Mouse (Mus musculus) hindbrain, postnatal 0 days (tissue): ENCODE results near the gene Gm20388. TPM values are rescaled to one million over a fixed set of nuclear protein-coding genes. Genes with fewer than 3 reads are reported as not detected.

Source experiments
- ATAC-seq: fragments of 200-750 bp; cut with Nextera tagmentation; 2 replicates; pipeline ENCODE4 v1.8.0; 2017; ENCODE audit warnings: mild to moderate bottlenecking, moderate TSS enrichment, moderate library complexity
- DNase-seq: peaks from one replicate; pipeline ENCODE4 v3.0.0-alpha.2; 2015; ENCODE audit warnings: low spot score
- H3K27ac ChIP-seq: fragments of 300-500 bp; sonication (generic); 2 replicates; pipeline ENCODE4 v1.5.1; 2014; ENCODE audit warnings: mild to moderate bottlenecking
- H3K27me3 ChIP-seq: fragments of 300-500 bp; sonication (generic); 2 replicates; pipeline ENCODE4 v1.6.1; 2014; ENCODE audit warnings: low read length, mixed read lengths; ENCODE audit not compliant: insufficient read depth
- H3K36me3 ChIP-seq: fragments of 300-500 bp; sonication (generic); 2 replicates; pipeline ENCODE4 v1.6.1; 2014; ENCODE audit warnings: low read length, mixed read lengths; ENCODE audit not compliant: insufficient read depth
- H3K4me1 ChIP-seq: fragments of 300-500 bp; sonication (generic); 2 replicates; pipeline ENCODE4 v1.6.1; 2014; ENCODE audit warnings: antibody characterized with exemption, low read length, mixed read lengths; ENCODE audit not compliant: insufficient read depth
- H3K4me2 ChIP-seq: fragments of 300-500 bp; sonication (generic); 2 replicates; pipeline ENCODE4 v1.6.1; 2014; ENCODE audit warnings: low read depth, mild to moderate bottlenecking, low read length, moderate library complexity, mixed read lengths
- H3K4me3 ChIP-seq: fragments of 300-500 bp; sonication (generic); 2 replicates; pipeline ENCODE4 v1.5.1; 2014; ENCODE audit warnings: low read length
- H3K9ac ChIP-seq: fragments of 300-500 bp; sonication (generic); replicated peaks from 2 replicates; pipeline ENCODE4 v1.6.1; 2014; ENCODE audit warnings: mild to moderate bottlenecking, low read length, moderate library complexity, mixed read lengths
- H3K9me3 ChIP-seq: fragments of 300-500 bp; sonication (generic); 2 replicates; pipeline ENCODE4 v1.6.1; 2016; ENCODE audit warnings: low read length, mixed read lengths
- CTCF ChIP-seq: IDR thresholded peaks from 2 replicates; pipeline ENCODE4 v1.5.1; 2016; ENCODE audit warnings: antibody characterized with exemption, control low read depth, low read depth
- WGBS: fragments of 180-500 bp; shearing (Covaris S2); extraction: QIAGEN DNeasy Blood & Tissue Kit; methylation state at CpG from one replicate; pipeline ENCODE4 v1.1.7; 2014; 5-methylcytosine and 5-hydroxymethylcytosine counted together
- polyA plus RNA-seq: library from polyadenylated mRNA; unstranded; fragments of >200 nt; fragmentation: Nextera tagmentation; extraction: Ambion mirVana; gene quantifications from 2 replicates; pipeline ENCODE4 v1.2.1, GENCODE M21; 2015
- total RNA-seq: library from RNA; depleted of rRNA; stranded (reverse); fragments of >200 nt; gene quantifications from 2 replicates; pipeline ENCODE4 v1.2.3, GENCODE M21; 2014

The Gm20388 gene
- total and polyA plus RNA-seq, 2 experiments from 2014 or later, result 71.3 TPM; not detected in 1

- H3K9me3 ChIP-seq, result no peaks in the 10 kb centered on the region
- no peak overlapping the region for H3K9ac ChIP-seq
- DNase-seq, result peak; percentile 51
- peaks cover 5% of the 10 kb centered on the region; the same call in 1 of the 2 replicates for H3K4me1 ChIP-seq
- H3K27ac ChIP-seq, result no peak overlapping the region
- H3K4me2 ChIP-seq, result no peak overlapping the region
- H3K4me3 ChIP-seq, result no peak overlapping the region
- ATAC-seq, result no peak
- no peak for TF ChIP-seq CTCF
- H3K36me3 ChIP-seq, result no peaks in the 10 kb centered on the region
- H3K27me3 ChIP-seq, result no peaks in the 10 kb centered on the region
- WGBS, result 53% methylated on average over 8 of the region's 8 CpGs
These were observed 2283.8 kb downstream of the Gm20388 start for GRCm38 (mm10) chr8:122194396-122194795.

DNA sequence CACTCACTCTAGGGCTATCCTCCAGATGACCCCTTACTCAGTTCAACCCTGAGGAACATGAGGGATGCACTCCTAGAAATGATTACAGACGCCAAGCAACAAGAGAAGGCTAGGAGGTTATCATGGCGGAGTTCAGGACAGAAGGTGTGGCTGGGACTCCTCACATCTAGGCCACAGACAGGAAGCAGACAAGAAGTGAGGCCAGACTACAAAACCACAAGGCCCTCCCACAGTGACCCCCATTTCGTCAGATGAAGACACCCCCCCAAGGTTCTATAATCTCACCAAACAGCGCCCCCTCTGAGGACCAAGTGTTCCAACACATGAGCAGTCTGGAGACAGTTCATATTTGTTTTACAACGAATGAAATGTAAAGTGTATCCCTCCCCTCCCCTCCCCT, 2286.7 kb downstream of the Gm20388 start:
- ATAC-seq, result no peak

GRCm38 (mm10) chr8:122198378-122199025, 2287.9 kb downstream of the Gm20388 start:
- WGBS, result 53% methylated on average over 12 of the region's 12 CpGs
- DNase-seq (no peak), ATAC-seq (no peak)
- no peaks in the 10 kb centered on the region for H3K36me3 ChIP-seq
- TF ChIP-seq CTCF, result peak; percentile 31; the same call in 1 of the 2 replicates
- 0 out of 2 replicates have a peak, but pooled peaks cover 5% of the 10 kb centered on the region for H3K4me1 ChIP-seq
- H3K9ac ChIP-seq, result no peak overlapping the region
- no peak overlapping the region for H3K4me2 ChIP-seq
- H3K9me3 ChIP-seq, result no peaks in the 10 kb centered on the region
- H3K27me3 ChIP-seq, result no peaks in the 10 kb centered on the region
- no peak overlapping the region for H3K4me3 ChIP-seq
- no peak overlapping the region for H3K27ac ChIP-seq

More for the DNA sequence above, 2286.7 kb downstream of the Gm20388 start:
- Histone ChIP-seq H3K9ac (no peak overlapping the region), H3K36me3 (no peaks in the 10 kb centered on the region), H3K4me3 (no peak overlapping the region), H3K27me3 (no peaks in the 10 kb centered on the region), H3K4me2 (no peak overlapping the region), H3K27ac (no peak overlapping the region), H3K4me1 (peaks cover 5% of the 10 kb centered on the region; the same call in 1 of the 2 replicates), H3K9me3 (no peaks in the 10 kb centered on the region)
- WGBS, result 71% methylated on average over 5 of the region's 5 CpGs
- TF ChIP-seq CTCF, result no peak
- no peak for DNase-seq

DNA sequence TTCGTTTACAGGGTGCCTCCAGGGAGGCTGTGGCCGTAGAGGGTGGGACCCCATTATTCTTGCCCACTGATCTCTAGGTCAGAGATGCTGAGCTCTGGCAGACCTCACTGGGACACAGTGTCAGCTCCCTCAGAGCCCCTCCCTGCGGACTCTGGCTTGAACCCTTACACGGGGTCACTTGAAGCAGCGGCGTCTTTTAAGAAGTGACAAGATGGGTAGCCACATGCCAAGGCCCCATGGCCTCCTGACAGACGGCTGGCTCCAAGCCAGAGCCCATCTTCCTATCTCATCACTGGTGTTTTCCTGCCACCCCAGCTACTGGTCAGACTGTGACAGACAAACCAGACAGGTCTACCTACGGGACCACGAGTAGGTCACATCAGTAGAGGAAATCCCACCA, 2288.6 kb downstream of the Gm20388 start:
- 54% methylated on average over 9 of the region's 9 CpGs for WGBS
- no peaks in the 10 kb centered on the region for H3K36me3 ChIP-seq

GRCm38 (mm10) chr8:122199841-122200240, 2289.2 kb downstream of the Gm20388 start:
- TF ChIP-seq CTCF, result no peak
- H3K4me3 ChIP-seq, result no peak overlapping the region
- no peak overlapping the region for H3K4me2 ChIP-seq
- no peak overlapping the region for H3K9ac ChIP-seq
- H3K9me3 ChIP-seq, result no peaks in the 10 kb centered on the region
- ATAC-seq, result no peak
- no peaks in the 10 kb centered on the region for H3K36me3 ChIP-seq
- DNase-seq, result no peak
- WGBS, result 76% methylated on average over 4 of the region's 4 CpGs
- H3K27me3 ChIP-seq, result no peaks in the 10 kb centered on the region
- no peak overlapping the region for H3K27ac ChIP-seq
- no peaks in the 10 kb centered on the region for H3K4me1 ChIP-seq

More for the DNA sequence above, 2288.6 kb downstream of the Gm20388 start:
- H3K9ac ChIP-seq, result no peak overlapping the region
- H3K4me2 ChIP-seq, result no peak overlapping the region
- H3K27ac ChIP-seq, result no peak overlapping the region
- DNase-seq (no peak), ATAC-seq (no peak)
- 0 out of 2 replicates have a peak, but pooled peaks cover 3% of the 10 kb centered on the region for H3K4me1 ChIP-seq
- no peaks in the 10 kb centered on the region for H3K9me3 ChIP-seq
- H3K4me3 ChIP-seq, result no peak overlapping the region
- no peak for TF ChIP-seq CTCF
- H3K27me3 ChIP-seq, result no peaks in the 10 kb centered on the region

GRCm38 (mm10) chr8:122211591-122211990, 2300.9 kb downstream of the Gm20388 start:
- Histone ChIP-seq H3K27ac (no peak overlapping the region), H3K9me3 (no peaks in the 10 kb centered on the region), H3K36me3 (no peaks in the 10 kb centered on the region), H3K9ac (no peak overlapping the region), H3K27me3 (no peaks in the 10 kb centered on the region), H3K4me3 (no peak overlapping the region), H3K4me2 (no peak overlapping the region), H3K4me1 (no peaks in the 10 kb centered on the region)
- ATAC-seq, result no peak
- 64% methylated on average over 3 of the region's 3 CpGs for WGBS
- DNase-seq, result no peak
- no peak for TF ChIP-seq CTCF

GRCm38 (mm10) chr8:122215630-122216029, 2305.0 kb downstream of the Gm20388 start:
- Histone ChIP-seq H3K9me3 (no peaks in the 10 kb centered on the region), H3K4me3 (no peak overlapping the region), H3K36me3 (no peaks in the 10 kb centered on the region), H3K27me3 (no peaks in the 10 kb centered on the region), H3K4me2 (no peak overlapping the region), H3K27ac (no peak overlapping the region), H3K4me1 (no peaks in the 10 kb centered on the region), H3K9ac (no peak overlapping the region)
- 81% methylated on average over 8 of the region's 8 CpGs for WGBS
- TF ChIP-seq CTCF, result no peak
- ATAC-seq (no peak), DNase-seq (no peak)
